Mouse (Mus musculus) embryonic facial prominence, embryonic 15.5 days (tissue): ENCODE measurements around the gene Timm23. TPM values are rescaled to one million over a fixed set of nuclear protein-coding genes. Genes with fewer than 3 reads are reported as not detected.

ENCODE experiments used
- ATAC-seq: fragments of 200-750 bp; cut with Nextera tagmentation; 2 replicates; pipeline ENCODE4 v1.8.0; 2017; ENCODE audit warnings: low read depth, moderate TSS enrichment; ENCODE audit not compliant: insufficient number of reproducible peaks, low FRiP score, low TSS enrichment
- H3K27ac ChIP-seq: fragments of 300-500 bp; sonication (generic); replicated peaks from 2 replicates; pipeline ENCODE4 v1.5.1; 2015; ENCODE audit warnings: mild to moderate bottlenecking, inconsistent platforms
- H3K27me3 ChIP-seq: fragments of 300-500 bp; sonication (generic); 2 replicates; pipeline ENCODE4 v1.6.1; 2015; ENCODE audit warnings: inconsistent platforms
- H3K36me3 ChIP-seq: fragments of 300-500 bp; sonication (generic); 2 replicates; pipeline ENCODE4 v1.6.1; 2015; ENCODE audit warnings: mild to moderate bottlenecking, inconsistent platforms
- H3K4me1 ChIP-seq: fragments of 300-500 bp; sonication (generic); 2 replicates; pipeline ENCODE4 v1.6.1; 2015; ENCODE audit warnings: inconsistent platforms
- H3K4me2 ChIP-seq: fragments of 300-500 bp; sonication (generic); replicated peaks from 2 replicates; pipeline ENCODE4 v1.6.1; 2015; ENCODE audit warnings: mild to moderate bottlenecking, inconsistent platforms
- H3K4me3 ChIP-seq: fragments of 300-500 bp; sonication (generic); replicated peaks from 2 replicates; pipeline ENCODE4 v1.5.1; 2015; ENCODE audit warnings: mild to moderate bottlenecking, inconsistent platforms
- H3K9ac ChIP-seq: fragments of 300-500 bp; sonication (generic); 2 replicates; pipeline ENCODE4 v1.6.1; 2015; ENCODE audit warnings: inconsistent platforms
- H3K9me3 ChIP-seq: fragments of 300-500 bp; sonication (generic); replicated peaks from 2 replicates; pipeline ENCODE4 v1.6.1; 2016; ENCODE audit warnings: inconsistent platforms
- WGBS: fragments of 180-500 bp; shearing (Covaris S2); methylation state at CpG from one replicate; pipeline ENCODE4 v1.1.7; 2015; 5-methylcytosine and 5-hydroxymethylcytosine counted together
- polyA plus RNA-seq: library from polyadenylated mRNA; unstranded; fragments of >200 nt; fragmentation: Nextera tagmentation; extraction: Ambion mirVana; gene quantifications from 2 replicates; pipeline ENCODE4 v1.2.1, GENCODE M21; 2015

Timm23 gene
- polyA plus RNA-seq, 1 experiment from 2014 or later = 253 TPM

GRCm38 (mm10) chr14:32164173-32165051, 37.3 kb downstream of the Timm23 start:
- no peaks in the 10 kb centered on the region for H3K36me3 ChIP-seq
- peaks cover 35% of the 10 kb centered on the region for H3K4me1 ChIP-seq
- H3K9ac ChIP-seq = no peak overlapping the region
- no peak overlapping the region for H3K4me3 ChIP-seq
- no peaks in the 10 kb centered on the region for H3K9me3 ChIP-seq
- no peak for ATAC-seq
- 67% methylated on average over 8 of the region's 8 CpGs for WGBS
- no peak overlapping the region for H3K27ac ChIP-seq
- H3K27me3 ChIP-seq = no peaks in the 10 kb centered on the region
- peak overlapping the region; percentile 97; the same call in 1 of the 2 replicates for H3K4me2 ChIP-seq

- H3K27ac ChIP-seq = no peak overlapping the region
- WGBS = 86% methylated on average over 11 of the region's 11 CpGs
- peaks cover 40% of the 10 kb centered on the region for H3K4me1 ChIP-seq
- H3K36me3 ChIP-seq = no peaks in the 10 kb centered on the region
- H3K9me3 ChIP-seq = no peaks in the 10 kb centered on the region
- H3K4me3 ChIP-seq = no peak overlapping the region
- H3K4me2 ChIP-seq = no peak overlapping the region
- no peak overlapping the region for H3K9ac ChIP-seq
- H3K27me3 ChIP-seq = no peaks in the 10 kb centered on the region
- no peak for ATAC-seq
Observed at GRCm38 (mm10) chr14:32163203-32163888, 38.4 kb downstream of the Timm23 start.

GRCm38 (mm10) chr14:32162231-32162630, 39.5 kb downstream of the Timm23 start:
- Histone ChIP-seq H3K4me3 (no peak overlapping the region), H3K9ac (no peak overlapping the region), H3K27me3 (no peaks in the 10 kb centered on the region), H3K4me2 (no peak overlapping the region), H3K27ac (no peak overlapping the region), H3K36me3 (no peaks in the 10 kb centered on the region), H3K9me3 (no peaks in the 10 kb centered on the region), H3K4me1 (peaks cover 40% of the 10 kb centered on the region)
- no peak for ATAC-seq
- 81% methylated on average over 5 of the region's 5 CpGs for WGBS

GRCm38 (mm10) chr14:32161090-32161885, 40.4 kb downstream of the Timm23 start:
- Histone ChIP-seq H3K9ac (peak overlapping the region; percentile 97; the same call in 1 of the 2 replicates), H3K4me1 (peaks cover 37% of the 10 kb centered on the region), H3K36me3 (no peaks in the 10 kb centered on the region), H3K9me3 (no peaks in the 10 kb centered on the region), H3K27me3 (no peaks in the 10 kb centered on the region), H3K4me2 (peak overlapping the region; percentile 79), H3K4me3 (peak overlapping the region; percentile 99), H3K27ac (no peak overlapping the region)
- ATAC-seq = no peak
- WGBS = 84% methylated on average over 12 of the region's 12 CpGs

- Histone ChIP-seq H3K4me1 (peaks cover 32% of the 10 kb centered on the region), H3K9ac (peak overlapping the region; percentile 97), H3K36me3 (no peaks in the 10 kb centered on the region), H3K9me3 (no peaks in the 10 kb centered on the region), H3K4me3 (peak overlapping the region; percentile 99), H3K4me2 (peak overlapping the region; percentile 79), H3K27me3 (no peaks in the 10 kb centered on the region), H3K27ac (no peak overlapping the region; the same call in 1 of the 2 replicates)
- 31% methylated on average over 7 of the region's 7 CpGs for WGBS
- no peak for ATAC-seq
Observed at GRCm38 (mm10) chr14:32160563-32160962, 41.1 kb downstream of the Timm23 start.

GRCm38 (mm10) chr14:32159690-32160246, 41.9 kb downstream of the Timm23 start, which contains the start of gene Ncoa4:
TSS of gene Ncoa4 (plus strand) at chr14:32159865.
- H3K4me1 ChIP-seq = peaks cover 24% of the 10 kb centered on the region

GRCm38 (mm10) chr14:32159150-32159670, 42.5 kb downstream of the Timm23 start:
- 26% methylated on average over 4 of the region's 4 CpGs for whole genome bisulfite sequencing
- Histone ChIP-seq H3K36me3 (no peaks in the 10 kb centered on the region), H3K9me3 (no peaks in the 10 kb centered on the region), H3K9ac (peak overlapping the region; percentile 97; the same call in 1 of the 2 replicates), H3K27ac (peak overlapping the region; percentile 88), H3K4me3 (peak overlapping the region; percentile 99), H3K27me3 (no peaks in the 10 kb centered on the region), H3K4me2 (peak overlapping the region; percentile 79), H3K4me1 (peaks cover 22% of the 10 kb centered on the region)
- ATAC-seq = 0 out of 2 replicates have a peak, but pooled peaks have one; percentile 7

More at GRCm38 (mm10) chr14:32159690-32160246, 41.9 kb downstream of the Timm23 start, which contains the start of gene Ncoa4:
- no peaks in the 10 kb centered on the region for H3K36me3 ChIP-seq
- peak within 1 kb of the TSS; percentile 79 for H3K4me2 ChIP-seq
- H3K4me3 ChIP-seq = peak within 1 kb of the TSS; percentile 99
- H3K27me3 ChIP-seq = no peaks in the 10 kb centered on the region
- under 1% methylated on average over 40 of the region's 40 CpGs for WGBS
- peak within 1 kb of the TSS; percentile 97 for H3K9ac ChIP-seq
- H3K9me3 ChIP-seq = no peaks in the 10 kb centered on the region
- peak within 1 kb of the TSS; percentile 88 for H3K27ac ChIP-seq
- ATAC-seq = peak; percentile 94

- 83% methylated on average over 6 of the region's 6 CpGs for WGBS
- Histone ChIP-seq H3K27ac (no peak overlapping the region), H3K36me3 (no peaks in the 10 kb centered on the region), H3K9me3 (no peaks in the 10 kb centered on the region), H3K4me1 (peaks cover 5% of the 10 kb centered on the region; the same call in 1 of the 2 replicates), H3K27me3 (no peaks in the 10 kb centered on the region), H3K4me3 (no peak overlapping the region), H3K9ac (no peak overlapping the region), H3K4me2 (no peak overlapping the region)
- no peak for ATAC-seq
Observed at GRCm38 (mm10) chr14:32154758-32155157, 46.9 kb downstream of the Timm23 start.

GRCm38 (mm10) chr14:32153156-32153555, 48.5 kb downstream of the Timm23 start:
- H3K4me3 ChIP-seq = no peak overlapping the region
- no peak overlapping the region for H3K4me2 ChIP-seq
- H3K9ac ChIP-seq = no peak overlapping the region
- no peak for ATAC-seq
- H3K9me3 ChIP-seq = no peaks in the 10 kb centered on the region
- H3K27ac ChIP-seq = no peak overlapping the region
- no peaks in the 10 kb centered on the region for H3K36me3 ChIP-seq
- 94% methylated on average over 2 of the region's 2 CpGs for WGBS
- no peaks in the 10 kb centered on the region for H3K27me3 ChIP-seq
- H3K4me1 ChIP-seq = no peaks in the 10 kb centered on the region

- no peaks in the 10 kb centered on the region for H3K4me1 ChIP-seq
- no peaks in the 10 kb centered on the region for H3K9me3 ChIP-seq
- no peak overlapping the region for H3K27ac ChIP-seq
- no peak overlapping the region for H3K4me2 ChIP-seq
- H3K27me3 ChIP-seq = no peaks in the 10 kb centered on the region
- no peaks in the 10 kb centered on the region for H3K36me3 ChIP-seq
- H3K9ac ChIP-seq = no peak overlapping the region
- no peak overlapping the region for H3K4me3 ChIP-seq
- 87% methylated on average over 18 of the region's 18 CpGs for WGBS
- ATAC-seq = no peak
Observed at GRCm38 (mm10) chr14:32152243-32152965, 49.3 kb downstream of the Timm23 start.
